Mouse (Mus musculus): Measurements from ENCODE around the gene Srf.
"Not testable (repeated sequence)": the region's sequence is repeated elsewhere in the genome, so short reads cannot be mapped to it uniquely, and the experiment has no call there.

Srf gene

GRCm38 (mm10) chr17:46576070-46576469, 20.1 kb upstream of the Srf start:
- TF ChIP-seq NANOG (IDR thresholded peaks at IDR 0.05; ENCODE audit: borderline replicate concordance, low read length) (no peak), POU5F1 (IDR thresholded peaks at IDR 0.05; ENCODE audit: borderline replicate concordance, low read length) (no peak), CTCF (conservative IDR thresholded peaks at IDR 0.05; ENCODE audit: low read length) (peak; percentile 57)
- peaks cover 25% of the 10 kb centered on the region for H3K4me1 ChIP-seq (replicated peaks; ENCODE audit: low read depth, low read length)
- H3K4me3 ChIP-seq (replicated peaks; ENCODE audit: low read length): no peak overlapping the region

GRCm38 (mm10) chr17:46574535-46574934, 18.6 kb upstream of the Srf start:
- TF ChIP-seq NANOG (IDR thresholded peaks at IDR 0.05; ENCODE audit: borderline replicate concordance, low read length) (no peak), CTCF (conservative IDR thresholded peaks at IDR 0.05; ENCODE audit: low read length) (no peak), POU5F1 (IDR thresholded peaks at IDR 0.05; ENCODE audit: borderline replicate concordance, low read length) (no peak)

More at GRCm38 (mm10) chr17:46576070-46576469, 20.1 kb upstream of the Srf start:
- Histone ChIP-seq H3K27me3 (ENCODE audit: insufficient read depth, low read length) (no peaks in the 10 kb centered on the region), H3K36me3 (ENCODE audit: insufficient read depth, low read length) (peaks cover 82% of the 10 kb centered on the region), H3K9me3 (ENCODE audit: low read length) (no peaks in the 10 kb centered on the region)

DNA sequence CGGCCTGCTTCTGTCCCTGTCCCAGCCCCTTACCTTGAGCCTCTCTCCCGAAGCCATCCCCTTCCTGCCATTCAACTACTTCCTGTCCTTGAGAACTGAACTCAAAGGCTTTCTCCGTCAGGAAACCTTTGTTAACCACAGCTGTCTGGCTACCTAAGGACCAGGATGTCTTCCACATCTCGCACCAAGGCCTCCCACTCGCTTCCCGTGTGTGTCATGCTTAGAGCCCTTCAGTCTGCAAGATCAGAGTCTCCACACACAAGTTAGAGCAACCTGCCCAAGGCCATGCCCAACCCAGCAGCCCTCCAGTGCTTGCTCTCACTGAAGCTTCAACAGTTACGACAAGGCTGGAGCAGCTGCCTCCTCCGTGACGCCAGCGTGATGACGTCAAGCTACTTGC, 15.0 kb upstream of the Srf start:
- Histone ChIP-seq H3K36me3 (ENCODE audit: insufficient read depth, low read length) (peaks cover 89% of the 10 kb centered on the region), H3K4me1 (replicated peaks; ENCODE audit: low read depth, low read length) (peaks cover 28% of the 10 kb centered on the region), H3K9me3 (ENCODE audit: low read length) (no peaks in the 10 kb centered on the region), H3K27me3 (ENCODE audit: insufficient read depth, low read length) (no peaks in the 10 kb centered on the region), H3K4me3 (replicated peaks; ENCODE audit: low read length) (no peak overlapping the region)
- TF ChIP-seq POU5F1 (IDR thresholded peaks at IDR 0.05; ENCODE audit: borderline replicate concordance, low read length): no peak
- TF ChIP-seq NANOG (IDR thresholded peaks at IDR 0.05; ENCODE audit: borderline replicate concordance, low read length): no peak
- no peak for TF ChIP-seq CTCF (conservative IDR thresholded peaks at IDR 0.05; ENCODE audit: low read length)

More at GRCm38 (mm10) chr17:46574535-46574934, 18.6 kb upstream of the Srf start:
- Histone ChIP-seq H3K9me3 (ENCODE audit: low read length) (no peaks in the 10 kb centered on the region), H3K27me3 (ENCODE audit: insufficient read depth, low read length) (no peaks in the 10 kb centered on the region), H3K4me1 (replicated peaks; ENCODE audit: low read depth, low read length) (peaks cover 29% of the 10 kb centered on the region), H3K4me3 (replicated peaks; ENCODE audit: low read length) (no peak overlapping the region), H3K36me3 (ENCODE audit: insufficient read depth, low read length) (peaks cover 86% of the 10 kb centered on the region)

- H3K9me3 ChIP-seq (ENCODE audit: low read length): no peaks in the 10 kb centered on the region
- H3K4me1 ChIP-seq (replicated peaks; ENCODE audit: low read depth, low read length): peaks cover 22% of the 10 kb centered on the region
- H3K27me3 ChIP-seq (ENCODE audit: insufficient read depth, low read length): peaks cover 11% of the 10 kb centered on the region
- peaks cover 5% of the 10 kb centered on the region; the same call in 1 of the 2 replicates for H3K36me3 ChIP-seq (ENCODE audit: insufficient read depth, low read length)
- H3K4me3 ChIP-seq (replicated peaks; ENCODE audit: low read length): no peak overlapping the region
- TF ChIP-seq CTCF (conservative IDR thresholded peaks at IDR 0.05; ENCODE audit: low read length) (no peak), NANOG (IDR thresholded peaks at IDR 0.05; ENCODE audit: borderline replicate concordance, low read length) (no peak), POU5F1 (IDR thresholded peaks at IDR 0.05; ENCODE audit: borderline replicate concordance, low read length) (no peak)
Observed at GRCm38 (mm10) chr17:46559146-46559545, 3.2 kb upstream of the Srf start.

DNA sequence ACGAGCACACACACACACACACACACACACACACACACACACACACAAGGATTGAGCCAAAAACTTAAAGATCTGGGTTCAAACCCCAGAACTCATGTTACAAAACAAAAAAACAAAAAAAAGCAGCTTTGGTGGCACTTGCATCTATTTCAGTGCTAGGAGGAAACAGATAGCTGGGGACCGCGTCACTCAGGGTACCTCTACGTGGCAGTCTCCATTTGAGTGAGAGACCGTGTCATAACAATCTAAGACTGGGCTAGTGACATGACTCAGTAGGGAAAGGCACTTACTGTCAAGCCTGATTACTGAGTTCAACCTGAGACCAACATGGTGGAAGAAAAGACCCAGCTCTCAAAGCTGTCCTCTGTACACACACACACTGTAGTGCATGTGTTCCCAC, 2.2 kb upstream of the Srf start:
- TF ChIP-seq NANOG (IDR thresholded peaks at IDR 0.05; ENCODE audit: borderline replicate concordance, low read length) (no peak), POU5F1 (IDR thresholded peaks at IDR 0.05; ENCODE audit: borderline replicate concordance, low read length) (no peak), CTCF (conservative IDR thresholded peaks at IDR 0.05; ENCODE audit: low read length) (no peak)
- H3K9me3 ChIP-seq (ENCODE audit: low read length): no peaks in the 10 kb centered on the region
- H3K4me1 ChIP-seq (replicated peaks; ENCODE audit: low read depth, low read length): peaks cover 32% of the 10 kb centered on the region
- peaks cover 18% of the 10 kb centered on the region for H3K27me3 ChIP-seq (ENCODE audit: insufficient read depth, low read length)
- H3K36me3 ChIP-seq (ENCODE audit: insufficient read depth, low read length): 0 out of 2 replicates have a peak, but pooled peaks cover 2% of the 10 kb centered on the region
- no peak overlapping the region for H3K4me3 ChIP-seq (replicated peaks; ENCODE audit: low read length)

DNA sequence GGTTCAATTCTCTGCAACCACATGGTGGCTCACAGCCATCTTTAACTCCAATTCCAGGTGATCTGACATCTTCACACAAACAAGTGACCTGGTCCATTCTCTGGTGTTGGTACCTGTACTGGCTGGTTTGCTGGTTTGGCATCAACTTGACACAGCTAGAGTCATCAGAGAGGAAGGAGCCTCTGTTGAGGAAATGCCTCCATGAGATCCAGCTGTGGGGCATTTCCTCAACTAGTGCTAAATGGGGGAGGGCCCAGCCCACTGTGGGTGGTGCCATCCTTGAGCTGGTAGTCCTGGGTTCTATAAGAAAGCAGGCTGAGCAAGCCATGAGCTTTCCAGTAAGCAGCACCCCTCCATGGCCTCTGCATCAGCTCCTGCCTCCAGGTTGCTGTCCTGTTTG, 1.3 kb upstream of the Srf start:
- not testable (repeated sequence) for H3K36me3 ChIP-seq (ENCODE audit: insufficient read depth, low read length); H3K4me3 ChIP-seq (replicated peaks; ENCODE audit: low read length)

GRCm38 (mm10) chr17:46556584-46556945, 590 bp upstream of the Srf start:
- Histone ChIP-seq H3K4me3 (replicated peaks; ENCODE audit: low read length) (peak overlapping the region; percentile 91), H3K36me3 (ENCODE audit: insufficient read depth, low read length) (peaks cover 13% of the 10 kb centered on the region), H3K27me3 (ENCODE audit: insufficient read depth, low read length) (peaks cover 18% of the 10 kb centered on the region), H3K9me3 (ENCODE audit: low read length) (no peaks in the 10 kb centered on the region), H3K4me1 (replicated peaks; ENCODE audit: low read depth, low read length) (peaks cover 43% of the 10 kb centered on the region)
- TF ChIP-seq CTCF (conservative IDR thresholded peaks at IDR 0.05; ENCODE audit: low read length) (no peak), POU5F1 (IDR thresholded peaks at IDR 0.05; ENCODE audit: borderline replicate concordance, low read length) (no peak), NANOG (IDR thresholded peaks at IDR 0.05; ENCODE audit: borderline replicate concordance, low read length) (no peak)

More for the DNA sequence above, 1.3 kb upstream of the Srf start:
- Histone ChIP-seq H3K27me3 (ENCODE audit: insufficient read depth, low read length) (peaks cover 18% of the 10 kb centered on the region), H3K4me1 (replicated peaks; ENCODE audit: low read depth, low read length) (peaks cover 38% of the 10 kb centered on the region)
- not testable (repeated sequence) for H3K9me3 ChIP-seq (ENCODE audit: low read length)

GRCm38 (mm10) chr17:46554977-46555672, 850 bp downstream of the Srf start:
- TF ChIP-seq POU5F1 (IDR thresholded peaks at IDR 0.05; ENCODE audit: borderline replicate concordance, low read length) (no peak), NANOG (IDR thresholded peaks at IDR 0.05; ENCODE audit: borderline replicate concordance, low read length) (no peak), CTCF (conservative IDR thresholded peaks at IDR 0.05; ENCODE audit: low read length) (no peak)
- no peaks in the 10 kb centered on the region for H3K9me3 ChIP-seq (ENCODE audit: low read length)
- H3K27me3 ChIP-seq (ENCODE audit: insufficient read depth, low read length): peaks cover 18% of the 10 kb centered on the region
- peaks cover 27% of the 10 kb centered on the region for H3K36me3 ChIP-seq (ENCODE audit: insufficient read depth, low read length)
- peaks cover 44% of the 10 kb centered on the region for H3K4me1 ChIP-seq (replicated peaks; ENCODE audit: low read depth, low read length)
- H3K4me3 ChIP-seq (replicated peaks; ENCODE audit: low read length): peak overlapping the region; percentile 91

- H3K4me3 ChIP-seq (replicated peaks; ENCODE audit: low read length): peak overlapping the region; percentile 91
- TF ChIP-seq CTCF (conservative IDR thresholded peaks at IDR 0.05; ENCODE audit: low read length) (no peak), POU5F1 (IDR thresholded peaks at IDR 0.05; ENCODE audit: borderline replicate concordance, low read length) (no peak)
- no peaks in the 10 kb centered on the region for H3K9me3 ChIP-seq (ENCODE audit: low read length)
- peaks cover 18% of the 10 kb centered on the region for H3K27me3 ChIP-seq (ENCODE audit: insufficient read depth, low read length)
- H3K4me1 ChIP-seq (replicated peaks; ENCODE audit: low read depth, low read length): peaks cover 49% of the 10 kb centered on the region
- peaks cover 32% of the 10 kb centered on the region for H3K36me3 ChIP-seq (ENCODE audit: insufficient read depth, low read length)
Observed at GRCm38 (mm10) chr17:46554646-46554976, 1.4 kb downstream of the Srf start.

Data from E14TG2a.4 (cell line).